Mouse (Mus musculus) thymus, postnatal 25 days (tissue): ENCODE measurements around the gene Add3.
"Not testable (repeated sequence)": the region's sequence is repeated elsewhere in the genome, so short reads cannot be mapped to it uniquely, and the experiment has no call there.

Experiments
- DNase-seq: peaks from one replicate; pipeline ENCODE4 v3.0.0; 2022

Gene Add3

DNA sequence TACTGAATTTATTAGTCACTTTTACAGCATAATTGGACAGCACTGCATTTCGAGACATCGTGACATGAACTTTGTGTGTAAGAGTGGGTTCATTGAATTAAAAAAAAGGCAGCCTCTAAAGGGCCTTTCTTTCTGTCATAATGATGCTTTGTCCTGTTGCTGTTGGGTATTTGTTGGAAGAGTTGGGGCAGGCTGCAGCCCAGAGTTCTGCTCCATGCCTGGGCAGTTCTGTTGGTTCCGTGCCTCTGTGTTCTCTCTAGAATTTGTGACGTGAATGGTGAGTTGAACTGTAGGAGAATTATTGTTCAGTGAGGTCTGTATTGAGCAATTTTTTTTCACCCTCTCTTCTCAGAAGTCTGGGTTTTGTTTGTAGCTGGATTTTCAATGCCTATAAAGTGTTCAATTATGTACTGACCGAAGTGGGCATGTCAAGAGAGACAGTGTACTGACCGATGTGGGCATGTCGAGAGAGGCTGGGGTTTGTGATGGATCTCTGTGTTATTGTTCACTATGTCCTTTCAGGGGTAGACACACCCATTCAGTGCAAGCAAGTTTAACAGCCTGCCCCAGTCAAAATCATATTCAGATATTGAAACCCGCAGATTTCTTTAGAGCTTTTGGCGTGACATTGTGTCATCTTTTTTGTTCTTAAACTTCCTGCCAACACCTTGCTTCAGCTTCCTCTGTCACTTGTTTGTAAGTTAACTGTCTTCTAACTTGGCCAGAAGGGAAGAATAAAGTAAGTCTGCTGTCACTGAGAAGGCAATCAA, 54.7 kb downstream of the Add3 start:
- peak; percentile 25 for DNase-seq

GRCm38 (mm10) chr19:53196961-53197360, 56.7 kb downstream of the Add3 start:
- no peak for DNase-seq

- no peak for DNase-seq
Measured at GRCm38 (mm10) chr19:53197766-53198165, 57.5 kb downstream of the Add3 start.

GRCm38 (mm10) chr19:53198706-53199572, 58.7 kb downstream of the Add3 start:
- no peak for DNase-seq

DNA sequence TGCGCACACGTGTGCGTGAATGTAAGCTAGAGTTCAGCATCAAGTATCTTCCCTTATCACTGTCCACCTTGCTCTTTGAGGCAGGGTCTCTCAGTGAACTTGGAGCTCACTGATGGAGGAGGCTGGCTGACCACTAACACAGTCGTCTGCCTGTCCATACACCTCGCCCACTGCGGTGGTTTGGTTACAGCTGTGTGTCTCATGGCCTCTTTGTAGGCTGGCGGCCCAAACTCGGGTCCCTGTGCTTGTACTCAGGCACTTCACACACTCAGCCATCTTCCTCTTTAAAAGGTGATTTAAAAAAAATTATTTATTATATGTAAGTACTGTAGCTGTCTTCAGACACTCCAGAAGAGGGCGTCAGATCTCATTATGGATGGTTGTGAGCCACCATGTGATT, 59.5 kb downstream of the Add3 start:
- DNase-seq, result no peak

DNA sequence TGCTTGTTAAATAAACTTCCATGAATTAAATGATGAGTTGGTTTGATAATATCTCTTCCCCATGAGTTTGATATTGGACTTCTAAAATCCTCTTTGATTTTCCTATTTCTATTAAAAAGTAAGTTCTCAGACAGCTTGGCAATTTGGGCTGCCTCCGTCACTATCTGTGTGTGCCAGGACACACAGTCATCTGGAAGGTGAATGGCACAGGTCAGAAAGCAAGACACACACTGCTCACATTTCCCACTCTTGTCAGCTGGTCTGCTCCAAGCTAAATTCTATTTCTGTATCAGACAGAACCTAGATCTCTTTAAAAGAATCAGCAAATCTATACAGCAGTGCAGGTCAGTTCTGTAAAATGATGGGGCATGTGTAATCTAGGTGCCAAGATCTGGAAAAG, 61.9 kb downstream of the Add3 start:
- DNase-seq, result no peak

DNA sequence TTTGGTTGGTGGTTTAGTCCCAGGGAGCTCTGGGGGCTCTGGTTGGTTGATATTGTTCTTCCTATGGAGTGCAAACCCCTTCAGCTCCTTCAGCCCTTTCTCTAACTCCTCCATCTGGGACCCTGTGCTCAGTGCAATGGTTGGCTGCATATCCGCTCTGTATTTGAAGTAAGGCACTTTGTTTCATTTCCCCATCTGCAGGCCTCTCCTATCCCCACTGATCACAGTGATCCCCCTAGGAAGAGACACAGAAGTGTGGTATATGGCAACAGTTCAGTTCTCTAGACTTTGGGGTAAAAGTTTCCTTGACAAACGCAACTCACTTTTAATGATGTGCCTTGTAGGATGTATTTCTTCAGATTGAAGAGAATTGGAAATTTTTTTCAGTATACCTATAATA, 66.7 kb downstream of the Add3 start:
- DNase-seq, result no peak

- no peak for DNase-seq
Measured at GRCm38 (mm10) chr19:53208830-53209229, 68.6 kb downstream of the Add3 start.

DNA sequence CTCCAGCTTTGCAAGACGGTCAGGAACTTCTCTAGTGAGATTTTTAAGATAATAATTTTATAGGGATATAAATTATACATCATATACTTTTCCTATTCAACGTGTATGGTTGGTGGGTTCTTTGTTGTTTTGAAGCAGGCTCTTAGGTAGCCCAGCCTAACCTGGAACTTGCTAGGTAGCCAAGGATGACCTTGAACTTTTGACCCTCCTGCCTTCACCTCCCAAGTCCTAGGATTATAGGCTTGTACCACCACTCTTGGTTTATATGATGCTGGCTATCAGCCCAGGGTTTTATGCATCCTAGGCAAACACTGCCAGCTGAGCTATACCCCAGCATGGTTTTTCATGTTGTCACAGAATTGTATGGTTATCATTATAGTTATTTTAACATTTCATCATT, 70.0 kb downstream of the Add3 start:
- no peak for DNase-seq

- DNase-seq, result no peak
Measured at GRCm38 (mm10) chr19:53215352-53215751, 75.1 kb downstream of the Add3 start.

DNA sequence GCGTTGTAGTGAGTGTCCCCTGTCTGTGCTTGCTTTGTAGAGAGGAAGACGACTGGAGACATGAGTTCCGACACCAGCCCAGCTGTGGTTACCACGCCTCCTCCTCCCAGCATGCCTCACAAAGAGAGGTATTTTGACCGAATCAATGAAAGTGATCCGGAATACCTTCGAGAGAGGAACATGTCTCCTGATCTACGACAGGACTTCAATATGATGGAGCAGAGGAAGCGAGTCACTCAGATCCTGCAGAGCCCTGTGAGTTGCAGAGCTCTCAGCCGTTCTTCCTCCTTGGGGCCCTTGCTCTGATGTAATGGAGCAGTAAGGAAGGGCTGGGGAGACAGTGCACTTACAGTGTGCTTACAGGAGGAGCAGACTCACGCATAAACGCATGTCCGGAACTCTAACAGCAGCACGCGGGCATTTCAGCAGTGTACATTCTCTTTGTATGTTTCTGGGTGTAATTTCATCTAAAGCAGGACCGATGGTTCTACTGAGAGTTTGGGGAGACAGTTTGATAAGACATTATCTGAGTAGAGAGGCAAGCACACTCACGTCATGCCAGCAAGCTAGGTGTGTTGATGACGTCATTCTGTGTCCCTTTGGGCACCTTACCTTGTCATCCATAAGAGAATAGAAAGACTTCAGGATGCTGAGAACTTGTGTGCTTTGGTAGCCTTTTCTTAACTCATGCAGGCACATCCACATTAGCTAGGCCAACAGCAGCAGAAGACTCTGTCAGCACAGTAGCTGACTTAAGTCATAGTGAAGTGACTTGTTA, 76.7 kb downstream of the Add3 start:
- peak; percentile 40 for DNase-seq

DNA sequence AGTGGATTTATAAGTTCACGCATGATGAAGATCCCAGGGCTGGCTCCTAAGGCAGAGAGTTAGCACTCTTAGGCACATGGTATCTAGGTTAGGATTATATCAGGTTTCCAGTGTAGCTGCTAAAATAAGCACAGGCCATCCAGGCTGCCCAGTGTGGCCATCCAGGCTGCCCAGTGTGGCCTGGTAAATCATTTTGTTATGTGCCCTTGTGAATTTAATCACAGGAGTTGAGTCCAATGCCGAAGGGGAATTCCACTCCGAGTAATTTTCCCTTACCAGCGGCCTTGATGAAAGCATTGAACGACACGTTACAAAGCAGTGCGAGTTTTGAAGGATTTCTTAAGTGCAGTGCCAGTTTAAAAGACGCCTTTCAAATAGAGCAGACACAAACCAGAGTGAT, 77.6 kb downstream of the Add3 start:
- no peak for DNase-seq

- no peak for DNase-seq
Measured at GRCm38 (mm10) chr19:53219305-53219704, 79.1 kb downstream of the Add3 start.

GRCm38 (mm10) chr19:53221186-53221585, 80.9 kb downstream of the Add3 start:
- no peak for DNase-seq

DNA sequence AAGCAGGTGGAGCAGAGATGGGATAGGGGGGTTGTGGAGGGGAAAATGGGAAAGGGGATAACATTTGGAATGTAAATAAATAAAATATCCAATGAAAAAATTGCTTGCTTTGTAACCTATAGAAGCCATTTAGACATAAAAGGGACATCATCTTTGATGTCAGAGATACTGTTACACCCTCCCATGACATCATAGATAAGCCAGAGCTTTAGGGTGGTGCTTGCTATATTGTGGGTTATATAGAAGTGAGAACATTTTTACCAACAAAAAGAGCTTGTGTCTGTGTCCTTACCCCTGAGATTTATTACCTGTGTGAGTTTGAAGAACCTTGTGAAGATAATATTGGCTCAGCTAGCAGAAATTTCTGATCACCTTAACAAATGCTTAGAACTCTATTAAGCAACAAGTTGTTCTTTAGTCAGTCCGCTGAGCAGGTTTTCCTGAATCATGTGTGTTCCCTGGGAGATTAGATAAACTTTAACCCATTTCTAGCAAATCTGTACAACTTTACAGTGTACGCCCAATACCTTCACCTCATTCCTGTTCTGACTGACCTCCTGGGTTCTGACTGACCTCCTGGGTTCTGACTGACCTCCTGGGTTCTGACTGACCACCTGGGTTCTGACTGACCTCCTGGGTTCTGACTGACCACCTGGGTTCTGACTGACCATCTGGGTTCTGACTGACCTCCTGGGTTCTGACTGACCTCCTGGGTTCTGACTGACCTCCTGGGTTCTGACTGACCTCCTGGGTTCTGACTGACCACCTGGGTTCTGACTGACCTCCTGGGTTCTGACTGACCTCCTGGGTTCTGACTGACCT, 85.2 kb downstream of the Add3 start:
- DNase-seq, result not testable (repeated sequence)

GRCm38 (mm10) chr19:53226651-53227050, 86.4 kb downstream of the Add3 start:
- no peak for DNase-seq

DNA sequence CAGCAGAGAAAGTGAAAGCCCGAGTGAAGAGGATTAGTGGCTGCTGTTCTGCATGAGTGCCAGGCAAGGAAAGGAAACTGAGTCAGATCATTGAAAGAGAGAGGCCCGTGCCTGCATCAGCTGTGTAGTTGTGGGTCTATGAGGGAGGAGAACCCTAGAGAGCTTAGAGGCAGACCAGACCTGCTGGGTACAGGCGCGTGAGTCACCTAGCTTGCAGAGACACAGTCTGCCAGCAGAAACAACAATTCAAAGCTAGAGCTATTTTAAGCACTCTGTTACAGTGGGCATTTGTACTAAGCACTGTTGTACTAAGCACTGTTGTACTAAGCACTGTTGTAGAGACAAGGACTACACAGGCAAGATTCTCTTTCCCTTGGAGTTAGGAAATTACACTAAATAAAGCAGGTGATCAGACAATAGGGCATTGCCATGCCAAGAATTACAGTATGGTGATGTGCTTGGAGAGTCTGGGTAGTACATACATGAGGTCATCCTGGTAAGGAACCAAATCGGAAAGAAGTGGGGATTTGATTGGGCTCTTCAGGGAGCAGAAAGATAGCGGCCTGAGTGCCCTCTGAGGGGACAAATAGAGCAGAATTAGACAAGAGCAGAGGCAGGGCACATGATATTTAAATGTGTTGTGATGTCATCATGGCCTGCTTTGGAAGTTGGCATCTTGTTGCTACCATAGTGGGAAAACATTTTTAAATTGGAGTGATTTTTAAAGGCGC, 88.0 kb downstream of the Add3 start:
- DNase-seq, result no peak

- DNase-seq, result no peak
Measured at GRCm38 (mm10) chr19:53230942-53231815, 90.9 kb downstream of the Add3 start.

- no peak for DNase-seq
Measured at GRCm38 (mm10) chr19:53233586-53233985, 93.3 kb downstream of the Add3 start.

DNA sequence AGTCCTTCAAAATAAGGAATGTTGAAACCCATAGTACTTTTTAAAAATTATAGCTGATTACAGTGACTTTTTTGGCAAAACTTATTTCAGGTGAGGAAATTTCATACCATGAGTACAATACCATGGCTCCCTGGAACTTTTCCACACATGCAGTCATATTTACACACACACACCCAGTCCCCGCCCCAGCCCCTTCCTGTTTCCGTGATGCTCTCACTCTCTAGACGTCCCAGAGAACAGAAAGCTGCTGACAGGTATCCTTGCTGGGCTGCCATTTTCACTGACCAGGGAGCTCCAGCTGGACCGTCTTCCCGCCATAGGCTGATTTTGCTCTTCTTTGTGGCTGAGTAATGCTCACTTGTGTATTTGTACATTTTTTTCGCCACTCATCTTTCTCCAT, 101.6 kb downstream of the Add3 start:
- DNase-seq, result no peak

GRCm38 (mm10) chr19:53243956-53244355, 103.7 kb downstream of the Add3 start:
- DNase-seq, result no peak
